Mouse (Mus musculus): Measurements from ENCODE around the gene Olfr610.
"Not testable (repeated sequence)": the region's sequence is repeated elsewhere in the genome, so short reads cannot be mapped to it uniquely, and the experiment has no call there.

Olfr610 gene

GRCm38 (mm10) chr7:103512022-103512421 lies at the start of gene Olfr610:
Gene Olfr610, minus strand, starts transcription at chr7:103512122.
- DNase-seq, result no peak

GRCm38 (mm10) chr7:103555779-103556178 lies 43.9 kb upstream of the Olfr610 start, which contains the start of gene Olfr615:
Gene Olfr615, plus strand, starts transcription at chr7:103556079.
- DNase-seq, result no peak

GRCm38 (mm10) chr7:103547774-103548173 lies 35.9 kb upstream of the Olfr610 start, which contains the start of gene Olfr613:
Gene Olfr613, plus strand, starts transcription at chr7:103548074.
- no peak for DNase-seq

DNA sequence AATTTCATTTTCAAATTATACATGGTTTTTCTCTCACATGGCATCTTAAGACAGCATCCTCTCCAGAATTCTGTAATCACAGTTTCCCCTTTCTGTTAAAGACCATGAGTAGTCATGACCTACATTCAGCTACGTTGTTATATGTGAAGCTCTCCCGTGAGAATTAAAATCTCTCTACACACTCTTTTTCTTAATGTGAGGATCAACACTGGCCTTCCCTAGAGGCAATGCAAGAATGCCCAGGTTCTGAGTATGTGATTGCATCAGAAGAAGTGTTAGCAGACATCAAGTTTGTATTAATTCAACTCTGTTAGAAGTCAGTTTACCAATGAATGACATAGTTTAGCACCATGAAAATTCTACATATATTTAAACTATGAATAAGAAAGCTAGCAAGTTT lies 30.7 kb upstream of the Olfr610 start, which contains the start of gene Olfr612:
Gene Olfr612 (minus strand): TSS at position 101 of the 400 bp plus-strand sequence.
- not testable (repeated sequence) for DNase-seq

GRCm38 (mm10) chr7:103520746-103521145 lies 8.8 kb upstream of the Olfr610 start, which contains the start of gene Olfr611:
Gene Olfr611, minus strand, starts transcription at chr7:103520846.
- not testable (repeated sequence) for DNase-seq

- DNase-seq, result no peak
Observed at GRCm38 (mm10) chr7:103497962-103498361, 14.0 kb downstream of the Olfr610 start, which contains the start of gene Olfr609. Gene Olfr609, minus strand, starts transcription at chr7:103498062.

DNA sequence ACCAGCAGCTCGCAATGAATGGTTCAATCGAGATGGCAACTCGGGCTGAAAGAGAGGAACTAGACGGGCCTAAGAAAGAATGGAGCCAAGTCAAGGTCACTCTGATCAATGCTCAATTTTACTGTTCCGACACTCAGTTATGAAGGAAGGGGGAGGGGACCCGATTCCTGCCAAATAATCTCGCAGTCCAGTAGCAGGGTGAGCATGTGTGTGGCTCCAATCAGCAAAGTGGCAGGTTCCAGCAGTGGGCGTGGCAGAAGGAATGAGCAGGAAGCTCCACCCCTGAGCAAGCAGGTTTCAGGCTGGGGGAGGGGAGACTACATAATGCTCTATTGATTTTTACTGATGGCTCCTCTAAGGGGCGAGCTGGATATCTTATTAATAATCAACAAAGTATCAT lies 34.8 kb downstream of the Olfr610 start:
- not testable (repeated sequence) for DNase-seq

DNA sequence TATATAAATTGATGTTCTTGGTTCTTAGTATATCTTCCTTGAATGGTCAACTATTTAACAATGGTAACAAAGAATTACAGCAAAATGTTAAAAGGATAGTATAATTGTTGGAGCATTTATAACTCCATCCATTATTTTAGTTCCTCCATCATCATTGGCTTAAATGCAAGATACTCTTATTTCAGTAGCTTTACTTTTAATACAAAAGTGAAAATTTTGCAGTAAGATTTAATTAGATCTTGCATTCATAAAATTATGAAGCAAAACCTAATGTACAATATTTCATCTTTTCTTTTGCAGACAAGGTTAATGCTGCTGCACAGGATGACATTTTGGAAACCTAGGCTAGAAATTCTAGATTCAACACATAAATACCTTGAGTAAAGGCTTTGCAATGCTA lies 42.3 kb downstream of the Olfr610 start, which contains the start of gene Olfr608:
Gene Olfr608 (plus strand): TSS at position 301 of the 400 bp plus-strand sequence.
- DNase-seq, result no peak

GRCm38 (mm10) chr7:103460590-103460989 lies 51.3 kb downstream of the Olfr610 start:
- no peak for DNase-seq
